15 mouse cellular contexts compared by ENCODE assay signal in the genomic region with DNA sequence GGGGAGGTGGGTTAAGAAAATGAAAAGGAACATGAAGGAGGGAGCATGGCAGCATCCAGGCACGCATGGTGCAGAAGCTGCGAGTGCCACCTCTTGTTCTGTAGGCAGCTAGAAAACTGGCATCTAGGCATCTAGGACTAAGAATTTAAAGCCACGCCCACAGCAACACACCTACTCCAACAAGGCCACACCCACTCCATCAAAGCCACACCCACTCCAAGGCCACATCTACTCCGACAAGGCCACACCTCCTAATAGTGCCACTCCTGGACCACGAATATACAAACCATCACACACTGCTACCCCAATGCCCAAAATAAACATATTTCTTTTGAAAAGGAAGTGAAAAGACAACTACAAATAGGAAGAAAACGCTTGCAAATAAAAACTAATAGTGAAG.
DNase-seq lines count a peak whose midpoint lies in the region; ATAC-seq and TF ChIP-seq lines count a peak whose summit lies in the region.
"Had no signal": no experiment of that assay in that cellular context is flagged by ENCODE, and none has a peak within 500 bp of the region (broad histone marks: within the 10 kb centered on the region; RNA-seq: fewer than 3 reads in every experiment).

No protein-coding gene starts in this region.

- H3K4me2 ChIP-seq in lung, postnatal 0 days (replicated peaks; ENCODE audit: low read depth, low read length) = no peak overlapping the region
- no peak overlapping the region for H3K4me2 ChIP-seq in liver, postnatal 0 days (ENCODE audit: low read depth, low read length)
- H3K4me2 ChIP-seq: lung, embryonic 14.5 days had no signal

- TF ChIP-seq EP300 in lung, postnatal 0 days (IDR thresholded peaks at IDR 0.05) = no peak
- TF ChIP-seq EP300 in liver, postnatal 0 days (IDR thresholded peaks at IDR 0.05; ENCODE audit: low read depth) = no peak

- no peak overlapping the region for H3K4me3 ChIP-seq in lung, postnatal 0 days (ENCODE audit: low read depth, low read length)
- H3K4me3 ChIP-seq in lung, adult 2 months (replicated peaks; ENCODE audit: extremely low read depth, low read depth, low read length) = no peak overlapping the region
- no peak overlapping the region for H3K4me3 ChIP-seq in liver, postnatal 0 days (ENCODE audit: low read depth, low read length)
- H3K4me3 ChIP-seq in limb, embryonic 10.5 days = no peak overlapping the region
- H3K4me3 ChIP-seq in gastrocnemius, adult 2 months = no peak overlapping the region
- H3K4me3 ChIP-seq: forebrain, embryonic 10.5 days had no signal

- H3K27ac ChIP-seq in lung, postnatal 0 days (ENCODE audit: low read length) = no peak overlapping the region
- H3K27ac ChIP-seq in liver, postnatal 0 days (ENCODE audit: low read depth) = no peak overlapping the region
- no peak overlapping the region for H3K27ac ChIP-seq in limb, embryonic 10.5 days
- no peak overlapping the region for H3K27ac ChIP-seq in gastrocnemius, adult 2 months
- H3K27ac ChIP-seq: forebrain, embryonic 10.5 days; hindbrain, postnatal 0 days had no signal

- DNase-seq in lung, postnatal 0 days (ENCODE audit: low spot score) = peak; percentile 32
- no peak for DNase-seq in lung, adult 2 months
- peak; percentile 79 for DNase-seq in c-Kit-positive CD71-positive TER-119-positive erythroid progenitor cells, embryonic 14.5 days (ENCODE audit: low spot score)
- DNase-seq in liver, postnatal 0 days = peak; percentile 70
- DNase-seq in limb, embryonic 10.5 days (ENCODE audit: low spot score) = no peak
- DNase-seq in left cerebral cortex, postnatal 25 days (ENCODE audit: low spot score in 2 of 2) = no peak
- DNase-seq in gastrocnemius, adult 2 months = no peak
- no peak for DNase-seq in gastrocnemius, adult 8-10 months (ENCODE audit: low spot score in 2 of 2)
- DNase-seq: adrenal gland, postnatal 14 days; cerebellum, postnatal 14 days; lung, embryonic 14.5 days; thymus, postnatal 14 days had no signal

- no peaks in the 10 kb centered on the region for H3K27me3 ChIP-seq in lung, postnatal 0 days (replicated peaks; ENCODE audit: insufficient read depth, low read length)
- H3K27me3 ChIP-seq in liver, postnatal 0 days (ENCODE audit: insufficient read depth, low read length) = no peaks in the 10 kb centered on the region
- no peaks in the 10 kb centered on the region for H3K27me3 ChIP-seq in limb, embryonic 10.5 days (ENCODE audit: low read depth, poor library complexity, severe bottlenecking)
- H3K27me3 ChIP-seq: Patski had no signal

- H3K9me3 ChIP-seq in lung, postnatal 0 days (ENCODE audit: low read length) = no peaks in the 10 kb centered on the region
- H3K9me3 ChIP-seq in liver, postnatal 0 days (ENCODE audit: low read length) = no peaks in the 10 kb centered on the region
- no peaks in the 10 kb centered on the region for H3K9me3 ChIP-seq in limb, embryonic 10.5 days (replicated peaks)
- H3K9me3 ChIP-seq: forebrain, embryonic 10.5 days had no signal

- no peak overlapping the region for H3K9ac ChIP-seq in lung, postnatal 0 days (replicated peaks; ENCODE audit: low read depth)
- no peak overlapping the region for H3K9ac ChIP-seq in liver, postnatal 0 days (replicated peaks)
- H3K9ac ChIP-seq: lung, embryonic 14.5 days had no signal

- 61% methylated on average over 6 of the region's 6 CpGs for WGBS in lung, postnatal 0 days
- 60% methylated on average over 6 of the region's 6 CpGs for WGBS in lung, adult 2 months
- WGBS in liver, postnatal 0 days (ENCODE audit: insufficient replicate concordance) = 55% methylated on average over 6 of the region's 6 CpGs
- 74% methylated on average over 6 of the region's 6 CpGs for WGBS in limb, embryonic 10.5 days

- no peaks in the 10 kb centered on the region for H3K36me3 ChIP-seq in lung, postnatal 0 days (ENCODE audit: insufficient read depth, low read length)
- no peaks in the 10 kb centered on the region for H3K36me3 ChIP-seq in liver, postnatal 0 days (replicated peaks; ENCODE audit: insufficient read depth, low read length)
- H3K36me3 ChIP-seq in limb, embryonic 10.5 days = no peaks in the 10 kb centered on the region
- H3K36me3 ChIP-seq: forebrain, embryonic 10.5 days had no signal

- H3K4me1 ChIP-seq in lung, postnatal 0 days (ENCODE audit: insufficient read depth, low read depth, low read length) = peaks cover 4% of the 10 kb centered on the region; the same call in 1 of the 2 replicates
- peaks cover 4% of the 10 kb centered on the region for H3K4me1 ChIP-seq in lung, adult 2 months (ENCODE audit: control insufficient read depth, insufficient read depth, low read length)
- H3K4me1 ChIP-seq in liver, postnatal 0 days (ENCODE audit: insufficient read depth) = peaks cover 10% of the 10 kb centered on the region; the same call in 1 of the 2 replicates
- H3K4me1 ChIP-seq in limb, embryonic 10.5 days = peaks cover 30% of the 10 kb centered on the region

- no peak for ATAC-seq in lung, postnatal 0 days
- ATAC-seq in liver, postnatal 0 days = no peak
- ATAC-seq: hindbrain, postnatal 0 days; Patski had no signal

- no peak for TF ChIP-seq CTCF in lung, postnatal 0 days (IDR thresholded peaks at IDR 0.05)
- TF ChIP-seq CTCF in lung, adult 2 months (IDR thresholded peaks at IDR 0.05; ENCODE audit: insufficient read depth, low read length) = no peak
- TF ChIP-seq CTCF in liver, postnatal 0 days (IDR thresholded peaks at IDR 0.05; ENCODE audit: low read depth) = no peak
- TF ChIP-seq CTCF in gastrocnemius, adult 2 months (IDR thresholded peaks at IDR 0.05) = no peak

- no peak for TF ChIP-seq POLR2A in lung, adult 2 months (IDR thresholded peaks at IDR 0.05; ENCODE audit: borderline replicate concordance, extremely low read depth, low read depth, low read length)

- intact Hi-C loops in left cerebral cortex, postnatal 25 days (cut with DNase I) = no loop called here
- intact Hi-C loops in gastrocnemius, adult 2 months (cut with DNase I) = no loop called here

Comparison
In these comparisons a context has a peak if more than half of its experiments do, and no peak if none do; other contexts are left out.
1. DNase-seq: peak in lung, postnatal 0 days (single experiment), c-Kit-positive CD71-positive TER-119-positive erythroid progenitor cells, embryonic 14.5 days (single experiment) and liver, postnatal 0 days (single experiment); none in lung, adult 2 months (single experiment), limb, embryonic 10.5 days (single experiment), left cerebral cortex, postnatal 25 days (0 of 2), gastrocnemius, adult 2 months (single experiment) and gastrocnemius, adult 8-10 months (0 of 2).